Mouse (Mus musculus) 3134 (cell line): Measurements from ENCODE around the gene Adamts16.

ENCODE experiments used
- DNase-seq: peaks from one replicate; pipeline ENCODE4 v3.0.0-alpha.2; 2011; ENCODE audit warnings: low spot score; ENCODE audit not compliant: insufficient read length; ENCODE audit errors: extremely low read depth

The Adamts16 gene

GRCm38 (mm10) chr13:70767462-70767861, 74.1 kb downstream of the Adamts16 start:
- no peak for DNase-seq

DNA sequence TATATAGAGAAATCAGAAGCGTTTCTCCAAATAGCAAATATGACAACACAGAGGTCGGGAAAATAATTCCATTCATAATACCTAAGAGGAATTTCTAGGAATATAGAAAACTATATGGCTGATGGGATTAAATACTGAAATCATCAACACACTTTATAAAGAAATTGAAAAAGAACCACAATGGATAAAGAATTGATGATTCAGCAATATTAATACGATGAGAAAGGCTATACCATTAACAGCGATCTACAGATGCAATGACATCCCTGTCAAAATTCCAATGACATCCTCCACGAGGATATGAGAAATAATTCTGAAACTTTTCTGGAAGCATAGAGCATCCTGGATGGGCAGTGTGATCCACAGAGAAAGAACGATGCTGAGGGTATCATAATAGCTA, 76.9 kb downstream of the Adamts16 start:
- DNase-seq = no peak

DNA sequence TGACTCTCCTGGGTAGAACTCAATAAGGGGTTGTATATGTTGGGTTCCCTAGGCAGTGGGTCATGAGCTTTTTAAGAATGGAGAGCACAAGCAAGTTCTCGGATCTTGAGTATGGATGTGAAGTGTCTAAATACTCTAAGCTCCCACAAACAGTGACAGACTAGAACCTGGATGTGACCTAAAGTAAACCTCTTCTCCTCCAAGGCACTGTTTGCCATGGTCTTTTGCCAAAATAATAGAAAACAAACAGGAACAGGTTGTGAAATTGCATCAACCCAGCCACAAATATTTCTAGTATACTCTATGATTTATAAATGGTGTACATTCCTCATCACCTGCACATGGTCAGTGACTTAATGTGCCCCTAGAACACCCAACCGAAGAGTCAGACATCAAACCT, 79.0 kb downstream of the Adamts16 start:
- DNase-seq = no peak

- no peak for DNase-seq
These were observed 80.3 kb downstream of the Adamts16 start for GRCm38 (mm10) chr13:70761312-70761711.

DNA sequence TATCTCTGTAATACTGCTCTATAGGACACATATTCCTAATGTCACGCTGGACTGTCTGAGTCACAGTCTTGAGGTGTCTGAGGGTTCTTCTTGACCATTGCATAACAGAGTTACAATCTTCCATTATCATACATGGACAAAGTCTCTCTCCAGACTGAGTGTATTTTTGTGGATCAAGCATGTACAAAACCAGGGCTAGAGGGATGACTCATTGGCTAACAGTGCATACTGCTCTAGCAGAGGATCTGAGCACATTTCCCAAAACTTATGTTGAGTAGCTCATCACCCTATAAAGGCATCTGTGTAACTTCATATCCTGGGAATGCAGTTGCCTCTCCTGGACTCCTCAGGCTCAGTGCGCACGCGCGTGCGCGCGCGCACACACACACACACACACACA, 81.4 kb downstream of the Adamts16 start:
- DNase-seq = no peak

- no peak for DNase-seq
These were observed 95.2 kb downstream of the Adamts16 start for GRCm38 (mm10) chr13:70746294-70747008.

DNA sequence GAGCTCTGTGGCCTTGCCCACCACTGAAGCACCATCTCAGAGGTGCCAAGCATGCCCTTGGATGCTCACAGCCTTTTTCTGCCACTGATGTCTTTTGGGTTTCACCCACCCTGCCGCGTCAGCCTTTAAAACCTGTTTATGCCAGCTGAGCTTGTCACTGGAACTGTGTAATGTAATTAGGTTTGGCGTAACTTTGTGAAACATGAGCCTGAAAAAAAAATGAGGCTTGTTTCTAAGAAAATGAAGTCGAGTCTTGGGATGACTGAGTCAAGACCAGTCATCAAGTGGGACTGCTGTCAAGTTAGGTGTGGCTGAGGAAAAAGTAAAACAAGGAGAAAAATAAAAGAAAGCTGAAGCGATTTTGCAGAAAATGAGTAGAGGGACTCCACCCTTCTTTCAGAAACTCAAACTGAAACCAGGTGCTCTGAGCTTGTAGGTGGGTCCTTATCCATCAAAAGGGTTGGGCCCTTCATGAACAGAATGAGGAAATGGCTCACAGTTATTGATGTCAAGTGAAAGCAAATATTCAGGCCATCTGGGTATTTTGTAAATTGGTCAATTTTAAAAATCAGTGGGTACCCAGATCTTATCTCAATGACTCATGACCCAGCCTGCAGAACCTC, 97.1 kb downstream of the Adamts16 start:
- DNase-seq = no peak

- DNase-seq = no peak
These were observed 98.9 kb downstream of the Adamts16 start for GRCm38 (mm10) chr13:70742693-70743092.

- DNase-seq = no peak
These were observed 101.0 kb downstream of the Adamts16 start for GRCm38 (mm10) chr13:70740281-70741240.

DNA sequence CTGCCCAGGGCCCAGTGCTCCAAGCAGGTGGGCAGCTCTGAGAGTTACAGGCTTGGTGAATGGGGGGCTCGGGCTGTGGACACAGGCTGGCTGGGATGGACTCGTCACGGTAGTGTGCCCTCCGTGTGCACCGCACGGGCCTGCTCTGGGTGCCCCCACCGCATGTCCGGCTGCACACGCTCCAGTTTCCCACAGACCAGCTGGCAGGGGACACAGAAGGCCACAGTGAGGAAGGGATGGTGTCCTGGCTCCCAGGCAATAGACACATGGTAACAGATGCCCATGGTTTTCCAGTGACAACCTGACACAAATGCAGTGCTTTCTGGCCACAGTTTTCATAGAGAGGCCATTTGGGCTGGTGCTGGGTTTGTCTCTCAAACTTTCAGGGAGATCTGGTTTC, 102.8 kb downstream of the Adamts16 start:
- no peak for DNase-seq

DNA sequence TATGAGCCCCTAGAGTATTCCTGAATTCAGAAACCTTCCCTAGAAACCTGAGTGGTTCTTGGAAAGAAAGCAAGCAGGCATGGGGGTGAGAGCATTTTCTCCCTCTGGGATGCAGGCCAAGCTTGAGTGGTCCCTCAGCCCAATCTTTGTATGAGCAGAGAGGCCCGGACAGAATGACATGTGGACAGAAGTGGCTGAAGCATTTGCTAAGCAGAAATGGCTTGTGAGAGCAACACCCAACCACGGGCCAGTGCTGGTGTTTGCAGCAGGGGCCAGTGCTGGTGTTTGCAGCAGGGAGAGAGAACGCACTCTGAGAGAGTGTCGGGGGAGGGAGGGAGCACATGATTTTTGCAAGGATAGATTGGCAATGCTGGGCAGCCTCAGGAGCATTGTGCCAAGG, 105.2 kb downstream of the Adamts16 start:
- DNase-seq = peak; percentile 12

- no peak for DNase-seq
These were observed 107.0 kb downstream of the Adamts16 start for GRCm38 (mm10) chr13:70734640-70735039.

DNA sequence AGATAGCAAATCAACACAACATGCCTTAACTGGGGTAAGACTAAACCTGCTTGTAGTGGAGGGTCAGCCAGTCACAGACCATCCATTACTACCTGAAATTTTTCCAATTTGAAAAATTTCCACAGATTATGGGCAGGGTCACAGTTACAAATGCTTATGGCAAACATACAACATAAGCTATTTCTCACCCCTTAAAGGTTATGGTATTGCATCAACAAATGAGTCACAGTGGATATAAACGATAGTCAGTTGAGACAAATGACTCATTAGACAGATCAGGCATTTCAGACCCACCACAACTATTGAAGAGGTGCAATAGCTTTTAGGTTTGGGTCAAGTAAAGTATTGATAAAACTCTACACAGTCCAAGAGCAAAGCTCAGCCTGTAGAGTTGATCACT, 107.7 kb downstream of the Adamts16 start:
- DNase-seq = no peak

DNA sequence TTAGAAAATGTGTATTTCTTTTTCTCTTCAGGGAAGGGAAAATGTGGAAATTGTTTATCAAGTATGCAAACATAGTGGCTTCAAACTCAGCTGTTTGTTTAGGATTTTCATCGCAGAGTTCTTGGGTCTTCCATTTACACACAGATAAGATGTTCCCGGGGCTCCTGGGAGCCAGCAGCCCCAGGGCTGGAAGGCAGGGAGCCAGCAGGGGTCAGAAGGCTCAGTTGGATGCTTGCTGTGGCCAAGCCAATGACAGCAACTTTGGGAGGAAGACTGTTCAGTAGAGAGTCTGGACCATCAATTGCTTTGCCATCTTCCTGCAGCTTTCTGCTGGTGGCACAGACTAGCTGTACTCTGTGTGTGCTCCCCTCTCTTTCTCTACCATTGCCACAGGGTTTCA, 108.4 kb downstream of the Adamts16 start:
- no peak for DNase-seq

DNA sequence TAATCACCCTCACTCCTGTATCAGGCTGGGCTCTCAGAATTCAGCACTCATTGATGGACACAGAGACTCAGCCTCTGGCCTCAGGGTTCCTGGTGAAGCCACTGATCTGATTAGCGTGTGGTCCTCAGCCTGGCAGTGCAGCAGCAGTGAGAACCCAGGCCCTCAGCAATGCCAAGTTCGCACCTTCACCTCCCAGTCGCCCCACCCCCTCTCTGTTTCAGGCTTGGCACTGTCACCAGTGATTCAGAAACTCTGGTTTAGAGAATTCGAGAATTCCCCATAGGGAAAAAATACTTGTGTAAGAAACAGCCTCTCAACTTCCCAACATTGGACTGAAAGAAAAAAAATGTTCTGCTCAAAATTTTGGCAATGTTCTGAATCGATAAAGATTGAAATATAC, 108.8 kb downstream of the Adamts16 start:
- peak; percentile 35 for DNase-seq

DNA sequence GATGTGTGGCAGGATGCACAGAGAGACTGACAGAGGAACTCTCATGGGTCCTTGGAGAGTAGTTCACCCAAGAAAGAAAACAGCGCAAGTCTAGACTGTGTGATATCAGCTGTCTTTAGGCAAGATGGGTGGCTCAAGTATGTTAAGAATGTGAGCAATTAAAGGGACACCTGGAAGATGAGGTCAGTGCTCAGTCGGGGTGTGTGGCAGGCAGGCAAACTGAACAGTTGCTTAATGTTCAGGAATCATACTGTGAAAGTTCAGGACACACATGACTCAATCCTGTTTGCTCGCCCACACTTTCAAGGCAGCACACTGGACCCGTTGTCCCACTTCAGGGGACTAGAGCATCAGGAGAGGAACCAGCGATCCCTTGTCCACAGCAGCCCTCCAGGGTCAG, 110.3 kb downstream of the Adamts16 start:
- peak; percentile 19 for DNase-seq

GRCm38 (mm10) chr13:70729996-70730395, 111.6 kb downstream of the Adamts16 start:
- peak; percentile 62 for DNase-seq

DNA sequence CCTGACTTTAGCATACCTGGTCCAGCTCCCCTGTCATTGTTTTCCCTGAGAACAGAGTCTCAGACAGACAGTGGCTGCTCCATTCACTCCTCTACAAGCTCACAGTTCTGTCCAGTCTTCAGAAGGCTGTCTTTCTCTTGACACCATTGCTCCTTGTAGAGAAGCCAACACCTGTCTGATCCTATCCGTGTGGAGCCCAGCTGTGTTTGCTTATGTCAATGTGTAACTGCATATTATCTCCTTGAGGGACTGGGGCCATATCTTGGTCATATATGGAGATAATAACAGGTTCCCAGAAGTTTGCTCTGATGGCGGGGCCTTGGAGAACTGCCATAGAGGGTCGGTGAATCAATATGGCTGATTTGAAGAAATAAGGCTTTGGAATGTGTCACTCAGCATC, 115.4 kb downstream of the Adamts16 start:
- no peak for DNase-seq

- DNase-seq = no peak
These were observed 117.0 kb downstream of the Adamts16 start for GRCm38 (mm10) chr13:70724635-70725034.

DNA sequence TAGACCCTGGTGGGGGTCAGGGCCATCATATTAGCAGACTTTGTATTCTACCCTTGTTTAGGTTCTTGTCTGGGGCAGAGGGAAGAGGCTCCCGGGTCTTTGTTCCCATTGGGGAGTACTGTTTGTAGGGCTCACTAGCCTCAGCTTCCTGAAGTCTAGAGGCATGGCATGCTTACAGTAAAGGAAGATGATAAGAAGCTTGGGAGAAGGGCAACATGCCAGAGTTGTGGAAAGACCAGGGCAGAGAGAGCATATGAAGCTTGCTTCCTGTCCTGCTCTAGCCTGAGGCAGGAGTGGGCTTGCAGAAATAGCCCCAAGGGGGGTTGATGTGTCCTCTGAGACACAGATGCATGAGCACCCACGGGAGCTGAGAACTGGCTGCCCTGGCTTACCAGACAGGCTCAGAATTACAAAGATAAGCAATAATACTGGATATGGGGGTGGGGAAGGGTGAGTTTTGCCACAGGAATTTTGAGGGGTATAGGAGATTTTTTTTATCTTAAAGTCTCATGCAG, 117.4 kb downstream of the Adamts16 start:
- DNase-seq = no peak

DNA sequence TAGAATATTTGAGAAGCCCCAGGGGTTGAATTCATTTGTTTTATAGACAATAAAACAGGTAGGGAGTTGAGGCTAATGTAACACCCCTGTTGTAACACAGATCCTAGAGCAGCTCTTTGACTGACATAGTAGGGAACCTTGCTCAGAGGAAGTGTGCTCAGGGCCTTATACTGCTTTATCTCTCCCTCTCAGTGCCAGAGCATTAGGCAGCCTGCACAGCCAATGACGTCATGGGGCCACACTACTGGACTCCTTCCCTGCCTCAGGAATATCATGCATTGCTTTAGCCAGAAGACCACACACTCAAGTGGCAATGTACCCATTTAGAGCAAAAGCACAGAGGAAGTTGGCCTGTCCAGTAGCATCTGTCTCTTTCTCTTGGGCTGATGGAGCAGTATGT, 121.6 kb downstream of the Adamts16 start:
- no peak for DNase-seq
